Mouse (Mus musculus) CH12.LX (cell line): ENCODE data around the gene Dglucy. TPM values are rescaled to one million over a fixed set of nuclear protein-coding genes. Genes with fewer than 3 reads are reported as not detected.

Experiments used
- DNase-seq: peaks from one replicate; pipeline ENCODE4 v3.0.0-alpha.2; 2013; ENCODE audit errors: extremely low read depth
- H3K27ac ChIP-seq: 2 replicates; pipeline ENCODE4 v1.5.1; 2012; ENCODE audit warnings: low read depth, mild to moderate bottlenecking, control low read depth, moderate library complexity; ENCODE audit not compliant: insufficient read depth
- H3K27me3 ChIP-seq: replicated peaks from 2 replicates; pipeline ENCODE3; 2012; ENCODE audit warnings: inconsistent platforms
- H3K36me3 ChIP-seq, 2 experiments: replicated peaks in 1 of 2; 2 replicates each; pipeline versions ENCODE3 to v1.6.1; 2012; ENCODE audit warnings: inconsistent platforms in 1 of 2, low read length in 1 of 2, mild to moderate bottlenecking in 1 of 2, mixed read lengths in 1 of 2, moderate library complexity in 1 of 2; ENCODE audit not compliant: control insufficient read depth in 1 of 2, insufficient read depth in 1 of 2
- H3K4me1 ChIP-seq, 2 experiments: 2 replicates each; pipeline ENCODE4 v1.6.1; 2012; ENCODE audit warnings: inconsistent platforms in 1 of 2, moderate library complexity in 1 of 2; ENCODE audit not compliant: insufficient read depth in 2 of 2, control insufficient read depth in 1 of 2
- H3K4me2 ChIP-seq: 2 replicates; pipeline ENCODE4 v1.6.1; 2012; ENCODE audit warnings: low read depth, mild to moderate bottlenecking, control low read depth; ENCODE audit not compliant: poor library complexity, insufficient read depth, severe bottlenecking
- H3K4me3 ChIP-seq, 3 experiments: fragments of 150-350 bp in 1 of 3; sonication (generic) in 1 of 3; replicated peaks in 1 of 3; 2 replicates each; pipeline versions ENCODE3 to v1.5.1; 2011 to 2012; ENCODE audit warnings: low read depth in 2 of 3, low read length in 2 of 3, mild to moderate bottlenecking in 2 of 3, moderate library complexity in 2 of 3, control low read depth in 1 of 3, improper control_type of control experiment in 1 of 3, inconsistent platforms in 1 of 3, mixed read lengths in 1 of 3; ENCODE audit not compliant: poor library complexity in 1 of 3
- H3K79me2 ChIP-seq: replicated peaks from 2 replicates; pipeline ENCODE4 v1.6.1; 2012; ENCODE audit warnings: mild to moderate bottlenecking, moderate library complexity; ENCODE audit not compliant: control insufficient read depth, poor library complexity, insufficient read depth, severe bottlenecking; ENCODE audit errors: extremely low read depth
- H3K9ac ChIP-seq: 2 replicates; pipeline ENCODE4 v1.6.1; 2012; ENCODE audit warnings: low read depth, mild to moderate bottlenecking, control low read depth, moderate library complexity; ENCODE audit not compliant: insufficient read depth
- H3K9me3 ChIP-seq: replicated peaks from 2 replicates; pipeline ENCODE3; 2012; ENCODE audit warnings: low read length, inconsistent platforms, mixed read lengths
- BHLHE40 ChIP-seq: IDR thresholded peaks from 2 replicates; pipeline ENCODE4 v1.6.1; 2011; ENCODE audit warnings: mild to moderate bottlenecking, low read depth, low read length, improper control_type of control experiment
- CHD1 ChIP-seq: IDR thresholded peaks from 2 replicates; pipeline ENCODE4 v1.6.1; 2012; ENCODE audit warnings: low read depth, low read length, improper control_type of control experiment, inconsistent platforms
- CHD2 ChIP-seq: IDR thresholded peaks from 2 replicates; pipeline ENCODE4 v1.6.1; 2011; ENCODE audit warnings: low read length, improper control_type of control experiment
- CTCF ChIP-seq, 2 experiments: IDR thresholded peaks in 1 of 2; conservative IDR thresholded peaks in 1 of 2; 2 replicates each; pipeline ENCODE4 v1.5.1; 2011 to 2012; ENCODE audit warnings: low read depth in 2 of 2, low read length in 2 of 2, improper control_type of control experiment in 1 of 2, inconsistent platforms in 1 of 2, mild to moderate bottlenecking in 1 of 2, moderate library complexity in 1 of 2
- E2F4 ChIP-seq: IDR thresholded peaks from 2 replicates; pipeline ENCODE4 v1.6.1; 2011; ENCODE audit warnings: low read depth, low read length, improper control_type of control experiment; ENCODE audit not compliant: insufficient replicate concordance
- ELF1 ChIP-seq: IDR thresholded peaks from 2 replicates; pipeline ENCODE4 v1.6.1; 2014; ENCODE audit warnings: low read depth, mild to moderate bottlenecking, inconsistent platforms, low read length, improper control_type of control experiment
- EP300 ChIP-seq: IDR thresholded peaks from 2 replicates; pipeline ENCODE4 v1.6.1; 2011; ENCODE audit warnings: low read length, improper control_type of control experiment
- ETS1 ChIP-seq: conservative IDR thresholded peaks from 2 replicates; pipeline ENCODE4 v1.6.1; 2012; ENCODE audit warnings: low read depth, mild to moderate bottlenecking, inconsistent platforms, low read length, improper control_type of control experiment, moderate library complexity
- GABPA ChIP-seq: IDR thresholded peaks from 2 replicates; pipeline ENCODE4 v1.6.1; 2012; ENCODE audit warnings: low read depth, low read length, improper control_type of control experiment, inconsistent platforms; ENCODE audit not compliant: insufficient replicate concordance
- HCFC1 ChIP-seq: IDR thresholded peaks from 2 replicates; pipeline ENCODE4 v1.6.1; 2012; ENCODE audit warnings: low read depth, mild to moderate bottlenecking, inconsistent platforms, low read length, improper control_type of control experiment
- IRF4 ChIP-seq: IDR thresholded peaks from 2 replicates; pipeline ENCODE4 v1.6.1; 2014; ENCODE audit warnings: low read depth, mild to moderate bottlenecking, inconsistent platforms, low read length, improper control_type of control experiment
- JUN ChIP-seq: IDR thresholded peaks from 2 replicates; pipeline ENCODE4 v1.6.1; 2011; ENCODE audit warnings: low read depth, mild to moderate bottlenecking, low read length, improper control_type of control experiment, moderate library complexity; ENCODE audit not compliant: insufficient read depth
- JUND ChIP-seq: conservative IDR thresholded peaks from 2 replicates; pipeline ENCODE4 v1.6.1; 2011; ENCODE audit warnings: low read depth, low read length, improper control_type of control experiment
- KAT2A ChIP-seq: IDR thresholded peaks from 2 replicates; pipeline ENCODE4 v1.6.1; 2012; ENCODE audit warnings: low read length, improper control_type of control experiment, inconsistent platforms; ENCODE audit not compliant: insufficient replicate concordance
- MAX ChIP-seq: IDR thresholded peaks from 2 replicates; pipeline ENCODE4 v1.6.1; 2011; ENCODE audit warnings: low read length, improper control_type of control experiment
- MAZ ChIP-seq: IDR thresholded peaks from 2 replicates; pipeline ENCODE4 v1.6.1; 2012; ENCODE audit warnings: low read depth, mild to moderate bottlenecking, inconsistent platforms, low read length, improper control_type of control experiment, moderate library complexity
- MXI1 ChIP-seq: IDR thresholded peaks from 2 replicates; pipeline ENCODE4 v1.6.1; 2011; ENCODE audit warnings: mild to moderate bottlenecking, low read depth, low read length, improper control_type of control experiment
- MYC ChIP-seq: IDR thresholded peaks from 2 replicates; pipeline ENCODE4 v1.6.1; 2011; ENCODE audit warnings: low read depth, mild to moderate bottlenecking, improper control_type of control experiment, low read length
- NELFE ChIP-seq: IDR thresholded peaks from 2 replicates; pipeline ENCODE4 v1.6.1; 2011; ENCODE audit warnings: low read depth, low read length, improper control_type of control experiment
- NRF1 ChIP-seq: IDR thresholded peaks from 2 replicates; pipeline ENCODE4 v1.6.1; 2014; ENCODE audit warnings: low read depth, mild to moderate bottlenecking, inconsistent platforms, low read length, improper control_type of control experiment, moderate library complexity
- PAX5 ChIP-seq: IDR thresholded peaks from 2 replicates; pipeline ENCODE4 v1.6.1; 2012; ENCODE audit warnings: low read length, inconsistent platforms, mixed read lengths
- POLR2A ChIP-seq: IDR thresholded peaks from 2 replicates; pipeline ENCODE4 v1.6.1; 2011; ENCODE audit warnings: low read depth, mild to moderate bottlenecking, improper control_type of control experiment, low read length
- POLR2AphosphoS2 ChIP-seq: IDR thresholded peaks from 2 replicates; pipeline ENCODE4 v1.6.1; 2011; ENCODE audit warnings: low read depth, low read length, improper control_type of control experiment
- RAD21 ChIP-seq: IDR thresholded peaks from 2 replicates; pipeline ENCODE4 v1.6.1; 2011; ENCODE audit warnings: low read depth, mild to moderate bottlenecking, low read length, improper control_type of control experiment, moderate library complexity
- RCOR1 ChIP-seq: conservative IDR thresholded peaks from 2 replicates; pipeline ENCODE4 v1.6.1; 2012; ENCODE audit warnings: low read depth, mild to moderate bottlenecking, inconsistent platforms, low read length, improper control_type of control experiment
- SIN3A ChIP-seq: IDR thresholded peaks from 2 replicates; pipeline ENCODE4 v1.6.1; 2012; ENCODE audit warnings: low read length, improper control_type of control experiment, inconsistent platforms
- SMC3 ChIP-seq: IDR thresholded peaks from 2 replicates; pipeline ENCODE4 v1.6.1; 2011; ENCODE audit warnings: low read depth, low read length, improper control_type of control experiment
- TBP ChIP-seq: conservative IDR thresholded peaks from 2 replicates; pipeline ENCODE4 v1.6.1; 2011; ENCODE audit warnings: low read depth, low read length, improper control_type of control experiment
- TCF12 ChIP-seq: IDR thresholded peaks from 2 replicates; pipeline ENCODE4 v1.6.1; 2014; ENCODE audit warnings: low read depth, mild to moderate bottlenecking, inconsistent platforms, low read length, improper control_type of control experiment
- UBTF ChIP-seq: IDR thresholded peaks from 2 replicates; pipeline ENCODE4 v1.6.1; 2012; ENCODE audit warnings: low read depth, mild to moderate bottlenecking, inconsistent platforms, low read length, improper control_type of control experiment, moderate library complexity
- USF1 ChIP-seq: IDR thresholded peaks from 2 replicates; pipeline ENCODE4 v1.6.1; 2014; ENCODE audit warnings: low read depth, mild to moderate bottlenecking, inconsistent platforms, low read length, improper control_type of control experiment
- USF2 ChIP-seq: conservative IDR thresholded peaks from 2 replicates; pipeline ENCODE4 v1.6.1; 2011; ENCODE audit warnings: low read depth, low read length, improper control_type of control experiment
- ZC3H11A ChIP-seq: IDR thresholded peaks from 2 replicates; pipeline ENCODE4 v1.6.1; 2012; ENCODE audit warnings: low read depth, mild to moderate bottlenecking, inconsistent platforms, low read length, improper control_type of control experiment
- ZKSCAN1 ChIP-seq: IDR thresholded peaks from 2 replicates; pipeline ENCODE4 v1.6.1; 2012; ENCODE audit warnings: low read depth, inconsistent platforms, low read length, improper control_type of control experiment, borderline replicate concordance
- ZMIZ1 ChIP-seq: IDR thresholded peaks from 2 replicates; pipeline ENCODE4 v1.6.1; 2012; ENCODE audit warnings: low read depth, mild to moderate bottlenecking, inconsistent platforms, low read length, improper control_type of control experiment
- ZNF384 ChIP-seq: IDR thresholded peaks from 2 replicates; pipeline ENCODE4 v1.6.1; 2012; ENCODE audit warnings: low read depth, low read length, improper control_type of control experiment, inconsistent platforms
- dilution Hi-C: fragments of 300-500 bp; cut with MboI; formaldehyde crosslinking; loops from 2 replicates; pipeline ENCODE4 v1.14.3; 2020; ENCODE audit warnings: low sequenced_read_pairs; ENCODE audit not compliant: extremely low pct_unique_long_range_greater_than_20kb, extremely low pct_ligation_motif_present
- in situ Hi-C: fragments of 300-500 bp; cut with MboI; formaldehyde crosslinking; loops from 3 replicates; pipeline ENCODE4 v1.14.3; 2019; ENCODE audit warnings: low sequenced_read_pairs, low pct_ligation_motif_present, low pct_unique_long_range_greater_than_20kb, mixed read lengths
- polyA plus RNA-seq: library from polyadenylated mRNA; unstranded; fragments of >175 nt; gene quantifications from 2 replicates; pipeline ENCODE4 v1.2.1, GENCODE M21; 2012; ENCODE audit warnings: low read depth; ENCODE audit not compliant: insufficient read length
- total RNA-seq, 2 experiments: library from RNA; depleted of rRNA; stranded (reverse); fragments of 300-350 nt in 1 of 2; fragments of >200 nt in 1 of 2; gene quantifications; 2 replicates each; pipeline ENCODE4 v1.2.3; 2012 to 2014

The Dglucy gene
- total and polyA plus RNA-seq, 3 experiments = 5.5 to 20.6 (median 10.1) TPM

GRCm38 (mm10) chr12:100883168-100883567, 104.3 kb downstream of the Dglucy start (continued):
- TF ChIP-seq ZMIZ1 = no peak
- no peak for TF ChIP-seq CHD2
- peak; percentile 56 for TF ChIP-seq ETS1
- TF ChIP-seq JUND = no peak
- TF ChIP-seq MAX = no peak; the same call in 1 of the 2 replicates
- TF ChIP-seq TCF12 = peak; percentile 55; the same call in 1 of the 2 replicates
- no peak for TF ChIP-seq ZKSCAN1
- TF ChIP-seq EP300 = peak; percentile 67
- no peak for TF ChIP-seq NELFE
- TF ChIP-seq RCOR1 = no peak

- Histone ChIP-seq H3K4me2 (no peak overlapping the region), H3K4me1 (peaks cover 35 to 71% of the 10 kb centered on the region in 2 experiments), H3K36me3 (no peaks in the 10 kb centered on the region), H3K9ac (no peak overlapping the region), H3K4me3 (no peak overlapping the region), H3K27me3 (no peaks in the 10 kb centered on the region), H3K27ac (no peak overlapping the region), H3K9me3 (no peaks in the 10 kb centered on the region), H3K79me2 (no peaks in the 10 kb centered on the region)
- in situ Hi-C loops = loop anchor here (5.0 kb wide), 1 partner anchor 33 kb away; no protein-coding TSS in a partner anchor
- dilution Hi-C loops = no loop called here
- peak; percentile 50 for DNase-seq
- TF ChIP-seq GABPA (no peak), CTCF (conservative IDR thresholded peaks at IDR 0.05 in 1 of 2, IDR thresholded peaks at IDR 0.05 in 1 of 2; ENCODE audit: low read depth in 2 of 2, low read length in 2 of 2) (no peak), USF1 (no peak), TBP (no peak), RCOR1 (peak; percentile 76; the same call in 1 of the 2 replicates), TCF12 (no peak), RAD21 (no peak), POLR2AphosphoS2 (no peak), ETS1 (peak; percentile 67), HCFC1 (0 out of 2 replicates have a peak, but pooled peaks have one; percentile 18), BHLHE40 (peak; percentile 48; the same call in 1 of the 2 replicates), MAX (no peak), USF2 (no peak), JUND (peak; percentile 73), ZMIZ1 (no peak), KAT2A (no peak), JUN (peak; percentile 77), SMC3 (no peak), CHD1 (no peak), MAZ (no peak), E2F4 (no peak), UBTF (no peak), SIN3A (peak; percentile 27; the same call in 1 of the 2 replicates), IRF4 (peak; percentile 95), ZKSCAN1 (no peak), CHD2 (peak; percentile 60), NELFE (no peak), MYC (no peak), MXI1 (no peak), NRF1 (no peak), ELF1 (peak; percentile 33; the same call in 1 of the 2 replicates), EP300 (peak; percentile 97), POLR2A (no peak), ZC3H11A (no peak), ZNF384 (no peak), PAX5 (no peak)
Observed at GRCm38 (mm10) chr12:100885585-100885984, 106.7 kb downstream of the Dglucy start.
